Mouse (Mus musculus): Measurements from ENCODE around the gene Ttn.

GRCm38 (mm10) chr2:76966013-76966412 lies 16.3 kb downstream of the Ttn start:
- TF ChIP-seq CTCF (IDR thresholded peaks at IDR 0.05; ENCODE audit: low read depth, low read length) (no peak), GATA1 (IDR thresholded peaks at IDR 0.05; ENCODE audit: borderline replicate concordance, low read length) (no peak), TAL1 (conservative IDR thresholded peaks at IDR 0.05; ENCODE audit: low read depth, low read length) (no peak), POLR2AphosphoS5 (IDR thresholded peaks at IDR 0.05; ENCODE audit: insufficient replicate concordance, low read depth, low read length) (no peak), GATA2 (IDR thresholded peaks at IDR 0.05; ENCODE audit: borderline replicate concordance, low read depth, low read length) (no peak)
